Mouse (Mus musculus): ENCODE data around the gene Chrna9.

GRCm38 (mm10) chr5:65937998-65938715 lies 3.4 kb downstream of the Chrna9 start:
- no peak for TF ChIP-seq NRF1 (IDR thresholded peaks at IDR 0.05; ENCODE audit: low read depth, low read length)
- no peak for TF ChIP-seq CHD1 (IDR thresholded peaks at IDR 0.05; ENCODE audit: low read depth, low read length)
- peak; percentile 84 to 97 for TF ChIP-seq CTCF (conservative IDR thresholded peaks at IDR 0.05 in 1 of 2, IDR thresholded peaks at IDR 0.05 in 1 of 2; ENCODE audit: low read depth in 2 of 2, low read length in 2 of 2)
- peak; percentile 34; the same call in 1 of the 2 replicates for TF ChIP-seq TCF12 (IDR thresholded peaks at IDR 0.05; ENCODE audit: low read depth, low read length)
- no peak for TF ChIP-seq UBTF (IDR thresholded peaks at IDR 0.05; ENCODE audit: low read depth, low read length)
- TF ChIP-seq NELFE (IDR thresholded peaks at IDR 0.05; ENCODE audit: low read depth, low read length): no peak
- peak; percentile 68; the same call in 1 of the 2 replicates for TF ChIP-seq MAX (IDR thresholded peaks at IDR 0.05; ENCODE audit: low read length)
- TF ChIP-seq POLR2A (IDR thresholded peaks at IDR 0.05; ENCODE audit: low read depth, low read length): no peak
- no peak for TF ChIP-seq POLR2AphosphoS2 (IDR thresholded peaks at IDR 0.05; ENCODE audit: low read depth, low read length)
- TF ChIP-seq MAFK (IDR thresholded peaks at IDR 0.05; ENCODE audit: insufficient replicate concordance, low read length): no peak
- peak; percentile 56 for TF ChIP-seq USF2 (conservative IDR thresholded peaks at IDR 0.05; ENCODE audit: low read depth, low read length)
